Mouse (Mus musculus): ENCODE measurements around the gene Ifnlr1. TPM values are rescaled to one million over a fixed set of nuclear protein-coding genes. Genes with fewer than 3 reads are reported as not detected.

The Ifnlr1 gene
- 0.23 and 0.25 TPM in 2 replicates for polyA plus RNA-seq (2015; fragmentation: Nextera tagmentation; extraction: Ambion mirVana)

DNA sequence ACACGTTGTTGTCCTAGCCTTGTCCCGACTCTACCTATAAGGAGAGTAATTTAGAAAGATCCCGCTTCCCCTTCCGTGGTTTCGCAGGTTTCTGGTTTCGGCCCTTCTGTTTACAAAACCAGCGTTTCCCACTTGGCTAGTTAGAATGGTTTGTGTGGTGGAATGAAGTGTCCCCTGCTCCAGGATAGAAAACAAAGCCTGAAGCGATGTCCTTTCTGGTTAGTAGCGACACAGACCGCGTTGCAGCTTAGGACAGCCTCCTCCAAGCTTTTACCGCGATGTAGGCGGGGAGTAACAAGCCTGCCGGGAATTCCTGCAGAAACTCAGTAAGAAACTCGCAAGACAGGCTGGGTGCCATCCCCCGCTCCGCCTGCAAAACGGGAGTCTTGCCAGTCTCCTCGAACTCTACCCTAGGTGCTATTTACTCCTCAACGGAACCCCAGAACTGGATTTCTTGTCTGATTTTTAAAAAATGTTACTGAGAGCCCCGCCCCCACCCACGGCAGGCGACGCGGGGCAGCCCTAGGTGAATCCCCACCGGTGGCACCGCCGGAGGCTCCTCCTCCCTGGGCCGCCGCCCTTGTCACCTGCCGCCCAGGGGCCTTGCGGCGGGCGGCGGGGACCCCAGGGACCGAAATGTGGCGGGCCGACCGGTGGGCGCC, at the start of gene Ifnlr1:
Ifnlr1 (plus strand) TSS at position 382 of the 662 bp plus-strand sequence.

DNA sequence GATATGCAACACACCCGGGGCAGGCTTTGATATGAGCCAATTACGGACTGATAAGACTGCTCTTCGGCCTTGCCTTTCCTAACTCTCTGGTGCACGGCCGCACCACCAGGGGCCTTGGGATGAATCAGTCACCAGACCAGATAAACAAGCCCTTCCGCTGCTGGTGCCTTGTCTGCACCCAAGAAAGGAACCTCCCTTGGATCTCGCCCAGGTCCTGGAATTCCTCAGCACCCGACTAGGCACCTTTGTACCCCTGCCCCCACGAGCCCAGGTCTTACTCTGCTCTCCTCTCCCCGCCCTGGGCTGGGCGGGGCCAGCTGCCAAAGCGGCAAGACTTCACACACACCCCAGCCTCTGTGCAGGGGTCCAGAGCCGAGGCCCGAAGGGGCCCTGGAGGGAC, 41.7 kb downstream of the Ifnlr1 start, which contains the start of gene Il22ra1:
Il22ra1 (plus strand) TSS at position 356 of the 400 bp plus-strand sequence.

Other genes with a start within 250 kb of the Ifnlr1 start
- 0.55 and 0.70 TPM in 2 replicates for gene Stpg1, start 191.5 kb upstream of the Ifnlr1 start, polyA plus RNA-seq (2015; fragmentation: Nextera tagmentation; extraction: Ambion mirVana)
- 13.4 and 14.2 TPM in 2 replicates for gene Nipal3, start 191.2 kb upstream of the Ifnlr1 start, polyA plus RNA-seq (2015; fragmentation: Nextera tagmentation; extraction: Ambion mirVana)
- gene Grhl3, start 112.7 kb upstream of the Ifnlr1 start, polyA plus RNA-seq (2015; fragmentation: Nextera tagmentation; extraction: Ambion mirVana), result 1.4 and 1.7 TPM in 2 replicates
- gene Il22ra1, start 41.9 kb downstream of the Ifnlr1 start, polyA plus RNA-seq (2015; fragmentation: Nextera tagmentation; extraction: Ambion mirVana), result not detected in 2 replicates
- gene Myom3, start 73.4 kb downstream of the Ifnlr1 start, polyA plus RNA-seq (2015; fragmentation: Nextera tagmentation; extraction: Ambion mirVana), result 1.5 and 1.7 TPM in 2 replicates
- 112 and 127 TPM in 2 replicates for gene Srsf10, start 169.5 kb downstream of the Ifnlr1 start, polyA plus RNA-seq (2015; fragmentation: Nextera tagmentation; extraction: Ambion mirVana)
- gene Pnrc2, start 187.6 kb downstream of the Ifnlr1 start, polyA plus RNA-seq (2015; fragmentation: Nextera tagmentation; extraction: Ambion mirVana), result 82.2 and 88.6 TPM in 2 replicates
- 0.06 and 0.14 TPM in 2 replicates for gene Cnr2, start 209.1 kb downstream of the Ifnlr1 start, polyA plus RNA-seq (2015; fragmentation: Nextera tagmentation; extraction: Ambion mirVana)
- gene Fuca1, start 234.4 kb downstream of the Ifnlr1 start, polyA plus RNA-seq (2015; fragmentation: Nextera tagmentation; extraction: Ambion mirVana), result 85.6 and 109 TPM in 2 replicates